Mouse (Mus musculus) hindbrain, embryonic 10.5 days (tissue): ENCODE measurements around the gene Mthfd1l. TPM values are rescaled to one million over a fixed set of nuclear protein-coding genes. Genes with fewer than 3 reads are reported as not detected.

Experiments used
- DNase-seq: peaks from one replicate; pipeline ENCODE4 v3.0.0-alpha.2; 2017; ENCODE audit warnings: low spot score
- H3K27ac ChIP-seq: fragments of 300-500 bp; sonication (generic); 2 replicates; pipeline ENCODE4 v1.5.1; 2016; ENCODE audit warnings: mild to moderate bottlenecking, moderate library complexity
- H3K27me3 ChIP-seq: fragments of 300-500 bp; sonication (generic); 2 replicates; pipeline ENCODE4 v1.6.1; 2016; ENCODE audit warnings: mild to moderate bottlenecking; ENCODE audit not compliant: poor library complexity, insufficient read depth, severe bottlenecking
- H3K36me3 ChIP-seq: fragments of 300-500 bp; sonication (generic); 2 replicates; pipeline ENCODE4 v1.6.1; 2016; ENCODE audit warnings: mild to moderate bottlenecking, moderate library complexity
- H3K4me1 ChIP-seq: fragments of 300-500 bp; sonication (generic); replicated peaks from 2 replicates; pipeline ENCODE4 v1.6.1; 2016; ENCODE audit warnings: mild to moderate bottlenecking
- H3K4me3 ChIP-seq: fragments of 300-500 bp; sonication (generic); 2 replicates; pipeline ENCODE4 v1.5.1; 2016; ENCODE audit warnings: mild to moderate bottlenecking, moderate library complexity
- H3K9me3 ChIP-seq: fragments of 300-500 bp; sonication (generic); 2 replicates; pipeline ENCODE4 v1.6.1; 2016; ENCODE audit warnings: mild to moderate bottlenecking, moderate library complexity
- WGBS: fragments of 180-500 bp; shearing (Covaris S2); methylation state at CpG from one replicate; pipeline ENCODE4 v1.1.7; 2016; 5-methylcytosine and 5-hydroxymethylcytosine counted together
- polyA plus RNA-seq: library from polyadenylated mRNA; unstranded; fragments of >200 nt; fragmentation: Nextera tagmentation; extraction: Ambion mirVana; gene quantifications from 2 replicates; pipeline ENCODE4 v1.2.1, GENCODE M21; 2016

Mthfd1l gene
- polyA plus RNA-seq, 1 experiment from 2014 or later = 14.0 TPM

- H3K9me3 ChIP-seq = no peaks in the 10 kb centered on the region
- no peaks in the 10 kb centered on the region for H3K4me1 ChIP-seq
- 78% methylated on average over 9 of the region's 9 CpGs for WGBS
- DNase-seq = no peak
- no peaks in the 10 kb centered on the region for H3K27me3 ChIP-seq
- H3K36me3 ChIP-seq = peaks cover 53% of the 10 kb centered on the region
- no peak overlapping the region for H3K4me3 ChIP-seq
- H3K27ac ChIP-seq = no peak overlapping the region
Observed at GRCm38 (mm10) chr10:4033761-4034160, 60.8 kb downstream of the Mthfd1l start.

- Histone ChIP-seq H3K36me3 (peaks cover 38% of the 10 kb centered on the region), H3K9me3 (no peaks in the 10 kb centered on the region), H3K4me1 (no peaks in the 10 kb centered on the region), H3K4me3 (no peak overlapping the region), H3K27me3 (no peaks in the 10 kb centered on the region), H3K27ac (no peak overlapping the region)
- WGBS = 94% methylated on average over 7 of the region's 7 CpGs
- no peak for DNase-seq
Observed at GRCm38 (mm10) chr10:4036476-4036875, 63.6 kb downstream of the Mthfd1l start.

DNA sequence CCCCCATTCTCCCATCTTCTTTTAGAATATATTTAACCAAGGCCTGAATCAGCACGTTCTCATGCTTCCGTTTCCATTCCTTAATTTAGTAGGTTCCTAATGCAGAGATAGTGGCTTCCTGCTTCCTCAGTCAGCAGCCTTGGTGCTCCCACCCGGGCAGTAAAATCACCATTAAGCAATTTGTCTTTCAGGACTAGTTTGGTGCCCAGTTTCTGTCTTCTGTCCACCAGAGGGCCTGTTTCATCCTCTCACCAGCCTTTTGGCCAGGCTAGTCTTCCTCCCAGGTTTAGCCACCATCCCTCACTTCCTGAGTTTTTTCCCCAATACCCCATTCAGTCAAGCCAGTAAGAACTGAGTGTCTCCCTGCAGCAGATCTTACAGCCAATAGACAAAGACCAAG is 64.1 kb downstream of the Mthfd1l start:
- Histone ChIP-seq H3K27ac (no peak overlapping the region), H3K4me1 (no peaks in the 10 kb centered on the region), H3K36me3 (peaks cover 35% of the 10 kb centered on the region), H3K9me3 (no peaks in the 10 kb centered on the region), H3K27me3 (no peaks in the 10 kb centered on the region), H3K4me3 (no peak overlapping the region)
- WGBS = 94% methylated on average over 3 of the region's 3 CpGs
- DNase-seq = no peak

DNA sequence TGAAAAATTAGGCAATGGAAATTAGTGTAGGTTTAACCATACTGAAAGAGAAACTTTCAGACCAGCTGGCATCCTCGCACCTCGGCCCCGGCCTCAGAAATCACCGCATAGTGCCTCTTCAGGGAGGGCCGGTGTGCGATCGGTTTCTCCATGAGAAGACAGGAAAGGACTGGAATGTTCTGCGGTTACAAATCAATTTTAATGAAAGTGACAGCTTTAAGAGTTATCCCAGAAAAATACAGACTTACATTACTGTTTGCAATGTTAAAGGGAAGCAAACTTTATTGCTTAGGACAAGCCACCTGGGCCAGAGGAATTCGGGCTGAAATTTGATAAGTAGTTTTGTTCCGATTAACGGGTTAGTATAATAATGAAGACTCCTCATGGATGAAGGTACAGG is 65.7 kb downstream of the Mthfd1l start:
- Histone ChIP-seq H3K4me1 (no peaks in the 10 kb centered on the region), H3K27ac (no peak overlapping the region), H3K27me3 (no peaks in the 10 kb centered on the region), H3K4me3 (no peak overlapping the region), H3K36me3 (peaks cover 40% of the 10 kb centered on the region), H3K9me3 (no peaks in the 10 kb centered on the region)
- DNase-seq = no peak
- WGBS = 94% methylated on average over 11 of the region's 11 CpGs

GRCm38 (mm10) chr10:4041691-4042090 is 68.8 kb downstream of the Mthfd1l start:
- H3K4me1 ChIP-seq = no peaks in the 10 kb centered on the region

GRCm38 (mm10) chr10:4044421-4044820 is 71.5 kb downstream of the Mthfd1l start:
- H3K4me3 ChIP-seq = no peak overlapping the region
- no peaks in the 10 kb centered on the region for H3K9me3 ChIP-seq
- no peaks in the 10 kb centered on the region for H3K27me3 ChIP-seq
- peaks cover 24% of the 10 kb centered on the region for H3K36me3 ChIP-seq
- 86% methylated on average over 7 of the region's 7 CpGs for WGBS
- H3K4me1 ChIP-seq = 0 out of 2 replicates have a peak, but pooled peaks cover 6% of the 10 kb centered on the region
- H3K27ac ChIP-seq = no peak overlapping the region
- DNase-seq = no peak

More at GRCm38 (mm10) chr10:4041691-4042090, 68.8 kb downstream of the Mthfd1l start:
- peaks cover 30% of the 10 kb centered on the region for H3K36me3 ChIP-seq
- H3K9me3 ChIP-seq = no peaks in the 10 kb centered on the region
- DNase-seq = peak; percentile 25
- WGBS = 82% methylated on average over 9 of the region's 9 CpGs
- no peak overlapping the region for H3K27ac ChIP-seq
- no peak overlapping the region for H3K4me3 ChIP-seq
- H3K27me3 ChIP-seq = no peaks in the 10 kb centered on the region

DNA sequence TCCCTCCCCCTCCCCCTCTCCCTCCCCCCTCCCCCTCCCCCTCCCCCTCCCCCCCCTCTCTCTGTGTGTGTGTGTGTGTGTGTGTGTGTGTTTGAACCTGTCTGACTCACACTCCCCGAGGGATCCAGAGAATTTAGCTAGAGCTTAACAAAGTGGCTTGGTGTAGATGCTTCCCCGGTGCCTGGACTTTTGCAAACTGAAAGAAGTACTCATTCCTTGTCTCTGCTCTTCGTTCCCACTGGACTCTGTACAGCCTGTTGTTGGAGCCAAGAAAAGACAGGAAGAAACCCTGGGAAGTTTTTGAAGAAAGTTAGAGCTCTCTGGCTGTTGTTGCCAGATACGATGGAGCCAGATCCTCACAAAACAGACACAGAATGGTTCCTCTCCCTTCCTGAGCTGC is 73.6 kb downstream of the Mthfd1l start:
- Histone ChIP-seq H3K36me3 (peaks cover 30% of the 10 kb centered on the region), H3K4me1 (0 out of 2 replicates have a peak, but pooled peaks cover 6% of the 10 kb centered on the region), H3K27me3 (no peaks in the 10 kb centered on the region), H3K9me3 (no peaks in the 10 kb centered on the region), H3K4me3 (no peak overlapping the region), H3K27ac (no peak overlapping the region)
- DNase-seq = no peak
- WGBS = 73% methylated on average over 4 of the region's 4 CpGs

DNA sequence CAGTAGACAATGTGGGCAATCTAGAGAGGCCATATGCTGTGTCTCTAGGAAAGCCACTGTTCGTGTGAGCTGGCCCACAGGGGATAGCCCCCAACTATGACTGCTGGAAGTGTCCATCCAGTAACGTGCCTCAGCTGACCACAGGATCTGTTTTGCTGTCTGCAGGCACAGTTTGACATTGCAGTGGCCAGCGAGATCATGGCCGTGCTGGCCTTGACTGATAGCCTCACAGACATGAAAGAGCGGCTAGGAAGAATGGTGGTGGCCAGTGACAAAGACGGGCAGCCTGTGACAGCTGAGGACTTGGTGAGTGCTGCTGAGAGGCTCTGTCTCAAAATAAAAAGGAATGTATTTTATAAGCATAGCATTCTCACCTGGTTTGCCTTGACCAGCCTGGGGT is 74.7 kb downstream of the Mthfd1l start:
- WGBS = 84% methylated on average over 6 of the region's 6 CpGs
- Histone ChIP-seq H3K27me3 (no peaks in the 10 kb centered on the region), H3K27ac (no peak overlapping the region), H3K4me3 (no peak overlapping the region), H3K36me3 (peaks cover 26% of the 10 kb centered on the region), H3K9me3 (no peaks in the 10 kb centered on the region), H3K4me1 (0 out of 2 replicates have a peak, but pooled peaks cover 6% of the 10 kb centered on the region)
- DNase-seq = no peak

GRCm38 (mm10) chr10:4050236-4050635 is 77.3 kb downstream of the Mthfd1l start:
- Histone ChIP-seq H3K4me3 (no peak overlapping the region), H3K36me3 (peaks cover 15% of the 10 kb centered on the region), H3K27ac (no peak overlapping the region), H3K4me1 (peaks cover 6% of the 10 kb centered on the region; the same call in 1 of the 2 replicates), H3K9me3 (no peaks in the 10 kb centered on the region), H3K27me3 (no peaks in the 10 kb centered on the region)
- 93% methylated on average over 4 of the region's 4 CpGs for WGBS
- no peak for DNase-seq

GRCm38 (mm10) chr10:4052711-4053110 is 79.8 kb downstream of the Mthfd1l start:
- Histone ChIP-seq H3K9me3 (no peaks in the 10 kb centered on the region), H3K27ac (no peak overlapping the region), H3K4me3 (no peak overlapping the region), H3K36me3 (peaks cover 15% of the 10 kb centered on the region), H3K4me1 (peaks cover under 1% of the 10 kb centered on the region; the same call in 1 of the 2 replicates), H3K27me3 (no peaks in the 10 kb centered on the region)
- DNase-seq = no peak
- WGBS = 87% methylated on average over 4 of the region's 4 CpGs

DNA sequence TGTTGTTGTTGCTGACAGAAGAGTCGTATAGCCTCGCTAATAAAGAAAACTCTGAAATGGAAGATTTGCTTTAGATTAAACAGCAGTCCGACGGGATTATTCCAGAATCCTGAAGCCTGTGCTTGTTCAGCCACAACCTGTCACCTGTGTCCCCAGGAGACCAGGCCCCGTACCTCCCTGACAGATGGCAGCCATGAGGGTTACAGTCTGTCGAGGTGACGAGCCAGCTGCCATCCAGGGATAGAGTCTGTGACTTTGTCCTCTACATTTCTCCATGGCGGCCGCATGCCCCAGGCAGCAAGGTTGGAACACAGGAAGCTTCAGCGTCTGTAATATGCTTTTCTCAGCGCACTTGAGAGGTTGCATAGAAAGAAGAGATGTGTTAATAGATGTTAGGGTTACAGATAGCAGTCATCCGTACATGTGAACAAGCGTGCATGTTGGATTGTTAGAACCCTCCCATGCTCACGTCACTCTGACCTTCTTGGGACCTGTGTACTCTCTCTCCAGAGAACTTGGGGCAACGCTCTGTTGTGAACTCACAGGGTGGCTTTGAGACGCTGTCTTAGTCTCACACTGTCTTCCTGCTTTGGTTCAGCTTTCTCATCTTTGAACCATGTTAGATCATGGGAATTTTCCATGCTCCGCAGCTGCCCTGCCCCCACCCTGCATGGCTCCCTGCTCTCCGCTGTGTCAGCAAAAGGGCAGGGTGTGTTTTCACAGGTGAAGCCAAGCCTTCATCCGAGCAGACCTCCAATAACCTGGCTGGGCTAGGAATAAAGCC is 80.6 kb downstream of the Mthfd1l start:
- Histone ChIP-seq H3K27me3 (no peaks in the 10 kb centered on the region), H3K4me3 (no peak overlapping the region), H3K36me3 (peaks cover 15% of the 10 kb centered on the region), H3K4me1 (no peaks in the 10 kb centered on the region; the same call in 1 of the 2 replicates), H3K9me3 (no peaks in the 10 kb centered on the region), H3K27ac (no peak overlapping the region; the same call in 1 of the 2 replicates)
- DNase-seq = peak; percentile 18
- WGBS = 81% methylated on average over 19 of the region's 19 CpGs

DNA sequence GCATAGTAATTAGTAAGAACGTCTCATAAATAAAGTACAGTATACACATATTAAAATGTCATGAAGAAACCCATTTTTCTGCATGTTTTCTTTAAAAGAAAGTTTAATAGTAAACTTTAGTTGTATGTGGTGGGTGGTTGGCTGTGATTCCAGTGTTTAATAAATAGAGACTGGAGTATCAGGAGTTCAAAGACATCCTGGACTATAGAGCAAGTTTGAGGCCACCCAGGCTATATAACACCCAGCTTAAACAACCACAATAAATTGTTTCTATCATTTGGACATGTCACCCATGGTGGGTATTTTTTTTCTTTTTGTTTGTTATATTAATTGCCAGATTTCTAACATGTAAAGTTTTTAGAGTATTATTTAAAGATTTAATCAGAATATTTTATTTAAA is 81.7 kb downstream of the Mthfd1l start:
- H3K27ac ChIP-seq = no peak overlapping the region
- H3K36me3 ChIP-seq = peaks cover 19% of the 10 kb centered on the region
- no peak overlapping the region for H3K4me3 ChIP-seq
- H3K9me3 ChIP-seq = no peaks in the 10 kb centered on the region
- no peak for DNase-seq
- WGBS = 91% methylated on average over 1 of the region's 1 CpGs
- H3K27me3 ChIP-seq = no peaks in the 10 kb centered on the region
- no peaks in the 10 kb centered on the region; the same call in 1 of the 2 replicates for H3K4me1 ChIP-seq

- Histone ChIP-seq H3K36me3 (peaks cover 16% of the 10 kb centered on the region), H3K4me3 (no peak overlapping the region), H3K27ac (no peak overlapping the region), H3K9me3 (no peaks in the 10 kb centered on the region), H3K27me3 (no peaks in the 10 kb centered on the region), H3K4me1 (no peaks in the 10 kb centered on the region; the same call in 1 of the 2 replicates)
- no peak for DNase-seq
- 95% methylated on average over 3 of the region's 3 CpGs for WGBS
Observed at GRCm38 (mm10) chr10:4057397-4057796, 84.5 kb downstream of the Mthfd1l start.
